Mouse (Mus musculus): Measurements from ENCODE around the gene Nsun3. TPM values are rescaled to one million over a fixed set of nuclear protein-coding genes. Genes with fewer than 3 reads are reported as not detected.

The Nsun3 gene
- polyA plus RNA-seq (2014; fragmentation: Nextera tagmentation; extraction: Ambion mirVana): 10.0 and 11.6 TPM in 2 replicates

DNA sequence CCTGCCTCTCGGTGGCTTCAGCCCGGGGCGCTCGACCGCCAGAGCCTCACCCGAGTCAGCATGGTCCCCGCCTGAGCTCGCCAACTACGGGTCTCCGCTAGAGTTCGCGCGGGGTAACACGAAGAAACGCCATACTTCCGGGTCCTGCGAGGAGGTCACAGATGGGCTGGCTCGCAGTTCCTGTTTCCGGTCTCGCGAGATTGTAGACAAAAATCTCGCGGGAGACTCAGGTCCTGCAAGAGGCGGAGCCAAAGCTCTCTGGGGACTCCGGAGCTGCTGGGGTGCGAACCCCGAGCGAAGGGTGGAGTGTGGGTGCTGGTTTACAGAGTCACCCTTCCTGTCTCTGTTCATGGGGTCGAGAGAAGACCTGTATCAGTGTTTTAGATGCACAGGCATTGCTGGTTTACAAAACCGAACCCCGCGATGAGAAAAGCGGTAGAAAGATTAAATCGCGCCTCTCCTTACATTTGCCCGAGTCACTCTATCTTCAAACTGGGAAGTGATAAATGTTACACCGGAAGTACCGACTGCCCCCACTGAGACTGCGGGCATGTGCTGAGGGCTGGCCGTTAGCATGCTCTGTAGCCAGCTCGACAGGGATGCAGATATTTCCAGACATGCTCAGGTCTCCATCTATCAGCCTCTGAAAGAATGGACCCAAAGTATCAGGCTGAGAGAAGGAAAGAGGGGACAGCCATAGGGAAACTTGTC is at the start of gene Nsun3:
Gene Nsun3, minus strand, starts transcription at position 198 of the 711 bp plus-strand sequence.
- peak within 1 kb of the TSS; percentile 71 for H3K27ac ChIP-seq (ENCODE audit: low read depth, low read length)
- no peaks in the 10 kb centered on the region for H3K9me3 ChIP-seq (ENCODE audit: control insufficient read depth, low read length)
- DNase-seq (ENCODE audit: low spot score, missing footprints): peak; percentile 98
- 4% methylated on average over 41 of the region's 41 CpGs for WGBS
- no peaks in the 10 kb centered on the region for H3K27me3 ChIP-seq (ENCODE audit: control insufficient read depth, insufficient read depth, low read length)
- peak within 1 kb of the TSS; percentile 82 for H3K4me3 ChIP-seq (ENCODE audit: low read depth, low read length)
- H3K9ac ChIP-seq (ENCODE audit: low read length): peak within 1 kb of the TSS; percentile 86
- ATAC-seq (ENCODE audit: low FRiP score): peak; percentile 97
- peaks cover 8% of the 10 kb centered on the region; the same call in 1 of the 2 replicates for H3K4me1 ChIP-seq (ENCODE audit: control insufficient read depth, insufficient read depth, low read length)
- H3K36me3 ChIP-seq (ENCODE audit: control insufficient read depth, insufficient read depth, low read length): no peaks in the 10 kb centered on the region
- peak within 1 kb of the TSS; percentile 62 for H3K4me2 ChIP-seq

DNA sequence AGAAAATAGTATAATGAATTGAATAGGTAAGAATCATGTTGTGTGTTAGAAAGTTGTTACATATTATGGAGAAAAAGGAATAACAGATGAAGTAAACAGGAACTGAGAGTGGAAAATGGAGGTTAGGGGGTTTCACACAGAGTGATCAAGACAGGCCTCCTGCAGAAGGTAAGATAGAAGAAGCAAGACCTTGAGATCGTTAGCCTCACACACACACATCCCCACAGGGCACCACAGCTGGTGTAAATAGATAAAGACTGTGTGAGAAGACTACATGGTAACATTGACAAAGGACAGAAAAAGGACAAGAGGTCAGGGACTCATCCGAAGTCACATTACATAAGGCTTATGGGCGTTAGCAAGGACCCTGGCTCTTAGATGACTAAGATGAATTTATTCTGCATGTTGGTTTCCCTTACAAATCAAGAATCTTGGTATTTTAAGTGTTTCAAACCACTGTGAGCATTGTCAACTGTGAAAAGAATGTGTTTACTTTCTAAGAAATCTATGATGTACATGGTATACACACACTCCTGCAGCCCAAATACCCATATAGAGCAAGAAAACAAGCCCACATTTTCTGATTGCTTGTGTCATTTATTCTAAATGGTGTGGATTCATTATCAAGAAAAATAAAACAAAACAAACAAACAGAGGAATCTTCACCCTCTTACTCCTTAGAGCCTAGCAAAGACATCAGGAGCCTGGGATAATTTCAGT is 47.6 kb upstream of the Nsun3 start:
- WGBS: 76% methylated on average over 3 of the region's 3 CpGs

DNA sequence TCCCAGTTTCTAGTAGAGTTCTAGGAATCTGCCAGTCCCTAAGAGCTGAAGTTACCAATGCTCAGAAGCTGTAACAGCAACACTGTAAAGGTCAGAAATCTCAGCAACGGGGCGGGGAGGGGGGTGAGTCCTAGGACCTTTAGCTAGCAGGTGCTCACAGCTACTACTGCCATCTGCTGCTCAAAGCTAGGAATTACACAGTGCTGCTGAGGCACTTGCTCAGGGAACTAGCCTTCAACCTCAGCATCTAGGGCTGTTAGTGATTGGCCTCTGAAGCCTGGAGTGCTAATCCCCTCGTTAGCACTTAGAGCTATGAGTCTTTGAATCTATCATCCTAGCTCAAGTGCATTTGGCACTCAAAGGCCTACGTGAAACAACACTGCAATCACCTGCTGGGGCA is 45.9 kb upstream of the Nsun3 start:
- peak; percentile 91 for DNase-seq (ENCODE audit: low spot score, missing footprints)
- H3K9me3 ChIP-seq (ENCODE audit: control insufficient read depth, low read length): no peaks in the 10 kb centered on the region
- WGBS: 14% methylated on average over 4 of the region's 4 CpGs
- H3K27me3 ChIP-seq (ENCODE audit: control insufficient read depth, insufficient read depth, low read length): no peaks in the 10 kb centered on the region
- peak; percentile 67 for ATAC-seq (ENCODE audit: low FRiP score)
- no peak overlapping the region for H3K4me3 ChIP-seq (ENCODE audit: low read depth, low read length)
- H3K36me3 ChIP-seq (ENCODE audit: control insufficient read depth, insufficient read depth, low read length): no peaks in the 10 kb centered on the region
- H3K27ac ChIP-seq (ENCODE audit: low read depth, low read length): no peak overlapping the region
- H3K4me1 ChIP-seq (ENCODE audit: control insufficient read depth, insufficient read depth, low read length): no peaks in the 10 kb centered on the region
- H3K4me2 ChIP-seq: no peak overlapping the region
- H3K9ac ChIP-seq (ENCODE audit: low read length): no peak overlapping the region

More for the DNA sequence above, 47.6 kb upstream of the Nsun3 start:
- DNase-seq (ENCODE audit: low spot score, missing footprints) (no peak), ATAC-seq (ENCODE audit: low FRiP score) (no peak)
- Histone ChIP-seq H3K9ac (ENCODE audit: low read length) (no peak overlapping the region), H3K27ac (ENCODE audit: low read depth, low read length) (no peak overlapping the region), H3K27me3 (ENCODE audit: control insufficient read depth, insufficient read depth, low read length) (no peaks in the 10 kb centered on the region), H3K36me3 (ENCODE audit: control insufficient read depth, insufficient read depth, low read length) (no peaks in the 10 kb centered on the region), H3K9me3 (ENCODE audit: control insufficient read depth, low read length) (no peaks in the 10 kb centered on the region), H3K4me3 (ENCODE audit: low read depth, low read length) (no peak overlapping the region), H3K4me2 (no peak overlapping the region), H3K4me1 (ENCODE audit: control insufficient read depth, insufficient read depth, low read length) (no peaks in the 10 kb centered on the region)

DNA sequence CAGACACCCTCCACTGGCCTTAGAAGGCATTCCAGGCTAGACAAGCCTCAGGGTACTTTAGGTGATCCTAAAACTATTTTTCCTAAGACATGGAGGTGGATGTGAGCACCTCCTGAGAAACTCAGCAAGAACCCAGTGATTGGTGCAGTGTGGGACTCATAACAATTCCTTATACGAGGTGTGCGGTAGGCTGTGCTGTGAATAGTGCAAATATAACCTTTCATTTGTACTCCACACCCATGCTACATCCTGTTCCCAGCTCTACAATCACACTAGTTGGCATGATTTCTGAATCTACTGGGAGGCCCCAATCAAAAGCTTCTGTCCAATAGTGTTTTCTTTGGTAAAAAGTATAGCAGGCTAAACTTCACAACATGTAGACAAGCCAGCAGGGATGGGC is 45.4 kb upstream of the Nsun3 start:
- H3K27me3 ChIP-seq (ENCODE audit: control insufficient read depth, insufficient read depth, low read length): no peaks in the 10 kb centered on the region
- 91% methylated on average over 2 of the region's 2 CpGs for WGBS
- 0 out of 2 replicates have a peak, but pooled peaks have one; percentile 6 for ATAC-seq (ENCODE audit: low FRiP score)
- H3K4me1 ChIP-seq (ENCODE audit: control insufficient read depth, insufficient read depth, low read length): no peaks in the 10 kb centered on the region
- no peak overlapping the region for H3K27ac ChIP-seq (ENCODE audit: low read depth, low read length)
- H3K36me3 ChIP-seq (ENCODE audit: control insufficient read depth, insufficient read depth, low read length): no peaks in the 10 kb centered on the region
- H3K4me3 ChIP-seq (ENCODE audit: low read depth, low read length): no peak overlapping the region
- H3K9me3 ChIP-seq (ENCODE audit: control insufficient read depth, low read length): no peaks in the 10 kb centered on the region
- H3K9ac ChIP-seq (ENCODE audit: low read length): no peak overlapping the region
- DNase-seq (ENCODE audit: low spot score, missing footprints): no peak
- H3K4me2 ChIP-seq: no peak overlapping the region

DNA sequence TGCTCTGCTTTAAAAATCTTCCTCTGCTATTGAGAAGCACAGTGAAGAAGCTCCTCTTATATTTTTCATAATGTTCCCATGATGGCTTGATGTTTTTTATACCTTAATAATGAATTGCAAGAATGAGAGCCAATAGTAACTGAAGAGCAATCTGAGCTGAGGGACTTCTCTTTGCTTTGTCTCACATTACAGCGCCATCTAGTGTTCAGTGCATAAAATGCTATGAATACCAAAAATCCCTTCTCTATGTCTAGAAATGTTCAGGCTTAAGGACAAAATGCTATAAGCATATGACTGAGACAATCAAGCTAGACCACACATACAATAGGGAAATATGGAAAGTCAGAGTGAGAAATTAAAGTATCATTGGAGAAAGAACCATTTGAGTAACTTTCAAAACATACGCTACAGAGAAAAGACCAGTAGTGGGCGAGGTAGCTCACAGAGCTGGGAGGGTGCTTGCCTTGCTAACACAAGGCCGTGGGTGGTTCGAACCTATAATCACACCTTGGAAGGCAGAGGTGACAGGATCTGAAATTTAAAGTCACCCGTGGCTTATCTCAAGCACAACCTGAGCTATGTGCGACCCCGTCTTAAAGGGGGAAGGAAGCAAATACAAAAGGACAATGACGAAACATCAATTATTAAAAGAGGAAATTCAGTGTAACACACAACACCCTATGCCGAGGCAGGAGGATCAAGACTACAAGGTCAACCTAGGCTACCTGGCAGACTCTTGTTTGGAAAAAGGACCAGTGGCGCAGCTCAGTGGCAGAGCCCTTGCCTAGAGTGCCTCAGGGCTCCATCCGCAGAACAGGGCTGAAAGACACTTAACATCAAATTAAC is 39.8 kb upstream of the Nsun3 start:
- no peaks in the 10 kb centered on the region for H3K27me3 ChIP-seq (ENCODE audit: control insufficient read depth, insufficient read depth, low read length)
- DNase-seq (ENCODE audit: low spot score, missing footprints) (peak; percentile 87), ATAC-seq (ENCODE audit: low FRiP score) (0 out of 2 replicates have a peak, but pooled peaks have one; percentile 55)
- no peak overlapping the region for H3K27ac ChIP-seq (ENCODE audit: low read depth, low read length)
- H3K9me3 ChIP-seq (ENCODE audit: control insufficient read depth, low read length): no peaks in the 10 kb centered on the region
- 78% methylated on average over 12 of the region's 12 CpGs for WGBS
- no peak overlapping the region for H3K4me3 ChIP-seq (ENCODE audit: low read depth, low read length)
- H3K4me1 ChIP-seq (ENCODE audit: control insufficient read depth, insufficient read depth, low read length): no peaks in the 10 kb centered on the region
- H3K36me3 ChIP-seq (ENCODE audit: control insufficient read depth, insufficient read depth, low read length): no peaks in the 10 kb centered on the region
- H3K4me2 ChIP-seq: no peak overlapping the region
- H3K9ac ChIP-seq (ENCODE audit: low read length): no peak overlapping the region

DNA sequence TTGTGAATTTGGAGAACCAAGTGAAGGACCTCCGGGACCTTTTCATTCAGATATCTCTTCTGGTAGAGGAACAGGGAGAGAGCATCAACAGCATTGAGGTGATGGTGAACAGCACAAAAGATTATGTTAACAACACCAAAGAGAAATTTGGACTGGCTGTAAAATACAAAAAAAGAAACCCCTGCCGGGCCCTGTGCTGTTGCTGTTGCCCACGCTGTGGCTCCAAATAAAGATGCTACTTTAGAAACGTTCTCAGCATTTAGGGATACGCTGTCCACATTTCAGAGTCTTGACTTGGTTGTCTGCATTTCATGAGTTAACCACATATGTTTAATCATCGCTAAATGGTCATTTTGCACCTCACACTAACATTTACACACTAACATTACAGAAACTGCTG is 35.9 kb upstream of the Nsun3 start:
- H3K4me2 ChIP-seq: no peak overlapping the region
- no peaks in the 10 kb centered on the region for H3K27me3 ChIP-seq (ENCODE audit: control insufficient read depth, insufficient read depth, low read length)
- no peak for DNase-seq (ENCODE audit: low spot score, missing footprints)
- H3K36me3 ChIP-seq (ENCODE audit: control insufficient read depth, insufficient read depth, low read length): no peaks in the 10 kb centered on the region
- no peaks in the 10 kb centered on the region for H3K9me3 ChIP-seq (ENCODE audit: control insufficient read depth, low read length)
- H3K4me1 ChIP-seq (ENCODE audit: control insufficient read depth, insufficient read depth, low read length): no peaks in the 10 kb centered on the region
- 95% methylated on average over 6 of the region's 6 CpGs for WGBS
- H3K4me3 ChIP-seq (ENCODE audit: low read depth, low read length): no peak overlapping the region
- H3K9ac ChIP-seq (ENCODE audit: low read length): no peak overlapping the region
- H3K27ac ChIP-seq (ENCODE audit: low read depth, low read length): no peak overlapping the region
- ATAC-seq (ENCODE audit: low FRiP score): no peak

DNA sequence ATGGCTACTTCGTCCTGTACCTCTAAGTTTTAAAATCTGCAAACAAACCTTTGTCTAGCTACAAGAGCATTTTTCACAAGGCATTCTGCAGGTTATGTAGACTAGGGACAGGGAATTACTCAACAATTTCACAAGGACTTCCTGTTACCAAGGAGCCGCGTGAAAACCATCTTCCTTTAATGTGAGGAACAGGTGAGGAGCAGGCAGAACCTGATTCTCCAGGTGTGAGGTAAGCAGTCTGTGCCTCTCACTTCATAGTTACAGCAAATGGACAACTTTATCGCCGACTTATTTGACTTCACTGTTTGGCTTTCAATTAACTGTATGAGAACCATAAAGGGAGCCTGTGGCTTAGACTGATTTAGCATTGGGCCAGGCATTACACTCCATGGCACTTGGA is 27.9 kb upstream of the Nsun3 start, which contains the start of gene Stx19:
Gene Stx19, plus strand, starts transcription at position 186 of the 400 bp plus-strand sequence.
- no peak for DNase-seq (ENCODE audit: low spot score, missing footprints)
- H3K9me3 ChIP-seq (ENCODE audit: control insufficient read depth, low read length): no peaks in the 10 kb centered on the region
- 83% methylated on average over 5 of the region's 5 CpGs for WGBS

DNA sequence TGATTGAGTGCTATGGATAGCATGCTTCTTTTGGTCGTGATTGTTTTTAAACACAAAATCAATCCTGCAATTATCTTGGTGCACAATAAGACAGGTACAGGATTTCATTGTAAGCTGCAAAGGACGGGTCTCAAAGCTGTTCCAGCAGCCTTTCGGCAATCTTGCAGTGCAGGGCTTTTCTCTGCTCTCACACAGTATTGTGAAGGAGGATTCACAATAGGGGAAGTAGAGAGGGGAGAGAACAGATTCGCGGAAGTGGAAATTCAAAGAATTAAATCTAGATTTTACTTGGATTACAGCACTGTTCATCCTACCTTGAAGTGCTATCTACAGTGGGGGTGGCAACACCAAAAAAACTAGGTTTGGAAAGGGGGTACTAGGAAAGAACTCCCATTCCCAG is 27.2 kb upstream of the Nsun3 start:
- H3K4me1 ChIP-seq (ENCODE audit: control insufficient read depth, insufficient read depth, low read length): no peaks in the 10 kb centered on the region
- no peak for DNase-seq (ENCODE audit: low spot score, missing footprints)
- no peak overlapping the region for H3K4me3 ChIP-seq (ENCODE audit: low read depth, low read length)
- H3K9ac ChIP-seq (ENCODE audit: low read length): no peak overlapping the region
- no peak overlapping the region for H3K4me2 ChIP-seq
- ATAC-seq (ENCODE audit: low FRiP score): no peak
- H3K27me3 ChIP-seq (ENCODE audit: control insufficient read depth, insufficient read depth, low read length): no peaks in the 10 kb centered on the region
- no peak overlapping the region for H3K27ac ChIP-seq (ENCODE audit: low read depth, low read length)
- no peaks in the 10 kb centered on the region for H3K36me3 ChIP-seq (ENCODE audit: control insufficient read depth, insufficient read depth, low read length)
- 80% methylated on average over 5 of the region's 5 CpGs for WGBS
- H3K9me3 ChIP-seq (ENCODE audit: control insufficient read depth, low read length): no peaks in the 10 kb centered on the region

More for the DNA sequence above, 27.9 kb upstream of the Nsun3 start, which contains the start of gene Stx19:
- no peak within 1 kb of the TSS for H3K4me3 ChIP-seq (ENCODE audit: low read depth, low read length)
- no peak for ATAC-seq (ENCODE audit: low FRiP score)
- no peak within 1 kb of the TSS for H3K9ac ChIP-seq (ENCODE audit: low read length)
- H3K36me3 ChIP-seq (ENCODE audit: control insufficient read depth, insufficient read depth, low read length): no peaks in the 10 kb centered on the region
- H3K4me2 ChIP-seq: no peak within 1 kb of the TSS
- H3K27me3 ChIP-seq (ENCODE audit: control insufficient read depth, insufficient read depth, low read length): no peaks in the 10 kb centered on the region
- no peak within 1 kb of the TSS for H3K27ac ChIP-seq (ENCODE audit: low read depth, low read length)
- no peaks in the 10 kb centered on the region for H3K4me1 ChIP-seq (ENCODE audit: control insufficient read depth, insufficient read depth, low read length)
